Mouse (Mus musculus): ENCODE data around the gene Vps37b. TPM values are rescaled to one million over a fixed set of nuclear protein-coding genes. Genes with fewer than 3 reads are reported as not detected.

The Vps37b gene
- polyA plus RNA-seq, 1 experiment from 2014 or later: 52.3 TPM

- Histone ChIP-seq H3K4me3 (ENCODE audit: low read depth, low read length) (no peak overlapping the region), H3K27me3 (ENCODE audit: control insufficient read depth, insufficient read depth, low read length) (peaks cover 8% of the 10 kb centered on the region), H3K9me3 (ENCODE audit: control insufficient read depth, low read length) (no peaks in the 10 kb centered on the region), H3K9ac (ENCODE audit: low read length) (no peak overlapping the region), H3K4me2 (ENCODE audit: low read depth) (no peak overlapping the region), H3K4me1 (ENCODE audit: control insufficient read depth, insufficient read depth, low read length) (0 out of 2 replicates have a peak, but pooled peaks cover 5% of the 10 kb centered on the region), H3K36me3 (ENCODE audit: control insufficient read depth, insufficient read depth, low read length) (no peaks in the 10 kb centered on the region), H3K27ac (ENCODE audit: low read depth, low read length) (no peak overlapping the region)
- ATAC-seq (ENCODE audit: insufficient read depth, low FRiP score, low TSS enrichment) (no peak), DNase-seq (ENCODE audit: low spot score) (no peak)
- WGBS: 88% methylated on average over 4 of the region's 4 CpGs
Observed at GRCm38 (mm10) chr5:123970576-123970975, 61.5 kb downstream of the Vps37b start.

GRCm38 (mm10) chr5:123969216-123969615, 62.9 kb downstream of the Vps37b start:
- H3K9me3 ChIP-seq (ENCODE audit: control insufficient read depth, low read length): no peaks in the 10 kb centered on the region
- no peaks in the 10 kb centered on the region for H3K36me3 ChIP-seq (ENCODE audit: control insufficient read depth, insufficient read depth, low read length)
- H3K4me2 ChIP-seq (ENCODE audit: low read depth): no peak overlapping the region

GRCm38 (mm10) chr5:123968468-123968867, 63.6 kb downstream of the Vps37b start:
- ATAC-seq (ENCODE audit: insufficient read depth, low FRiP score, low TSS enrichment) (no peak), DNase-seq (ENCODE audit: low spot score) (no peak)
- H3K4me2 ChIP-seq (ENCODE audit: low read depth): no peak overlapping the region
- no peaks in the 10 kb centered on the region for H3K4me1 ChIP-seq (ENCODE audit: control insufficient read depth, insufficient read depth, low read length)
- H3K9me3 ChIP-seq (ENCODE audit: control insufficient read depth, low read length): no peaks in the 10 kb centered on the region
- H3K27ac ChIP-seq (ENCODE audit: low read depth, low read length): no peak overlapping the region
- H3K4me3 ChIP-seq (ENCODE audit: low read depth, low read length): no peak overlapping the region
- H3K36me3 ChIP-seq (ENCODE audit: control insufficient read depth, insufficient read depth, low read length): no peaks in the 10 kb centered on the region
- no peak overlapping the region for H3K9ac ChIP-seq (ENCODE audit: low read length)
- 89% methylated on average over 5 of the region's 5 CpGs for WGBS
- peaks cover 3% of the 10 kb centered on the region; the same call in 1 of the 2 replicates for H3K27me3 ChIP-seq (ENCODE audit: control insufficient read depth, insufficient read depth, low read length)

More at GRCm38 (mm10) chr5:123969216-123969615, 62.9 kb downstream of the Vps37b start:
- H3K27me3 ChIP-seq (ENCODE audit: control insufficient read depth, insufficient read depth, low read length): peaks cover 3% of the 10 kb centered on the region; the same call in 1 of the 2 replicates
- no peaks in the 10 kb centered on the region for H3K4me1 ChIP-seq (ENCODE audit: control insufficient read depth, insufficient read depth, low read length)
- no peak for ATAC-seq (ENCODE audit: insufficient read depth, low FRiP score, low TSS enrichment)
- no peak overlapping the region for H3K4me3 ChIP-seq (ENCODE audit: low read depth, low read length)
- DNase-seq (ENCODE audit: low spot score): no peak
- WGBS: 76% methylated on average over 8 of the region's 8 CpGs
- H3K27ac ChIP-seq (ENCODE audit: low read depth, low read length): no peak overlapping the region
- H3K9ac ChIP-seq (ENCODE audit: low read length): no peak overlapping the region

GRCm38 (mm10) chr5:123966759-123967158, 65.3 kb downstream of the Vps37b start:
- no peak for ATAC-seq (ENCODE audit: insufficient read depth, low FRiP score, low TSS enrichment)
- Histone ChIP-seq H3K27ac (ENCODE audit: low read depth, low read length) (no peak overlapping the region), H3K9ac (ENCODE audit: low read length) (no peak overlapping the region), H3K27me3 (ENCODE audit: control insufficient read depth, insufficient read depth, low read length) (no peaks in the 10 kb centered on the region), H3K4me3 (ENCODE audit: low read depth, low read length) (no peak overlapping the region), H3K4me1 (ENCODE audit: control insufficient read depth, insufficient read depth, low read length) (no peaks in the 10 kb centered on the region), H3K9me3 (ENCODE audit: control insufficient read depth, low read length) (no peaks in the 10 kb centered on the region), H3K4me2 (ENCODE audit: low read depth) (no peak overlapping the region), H3K36me3 (ENCODE audit: control insufficient read depth, insufficient read depth, low read length) (no peaks in the 10 kb centered on the region)
- DNase-seq (ENCODE audit: low spot score): no peak
- WGBS: 94% methylated on average over 2 of the region's 2 CpGs

DNA sequence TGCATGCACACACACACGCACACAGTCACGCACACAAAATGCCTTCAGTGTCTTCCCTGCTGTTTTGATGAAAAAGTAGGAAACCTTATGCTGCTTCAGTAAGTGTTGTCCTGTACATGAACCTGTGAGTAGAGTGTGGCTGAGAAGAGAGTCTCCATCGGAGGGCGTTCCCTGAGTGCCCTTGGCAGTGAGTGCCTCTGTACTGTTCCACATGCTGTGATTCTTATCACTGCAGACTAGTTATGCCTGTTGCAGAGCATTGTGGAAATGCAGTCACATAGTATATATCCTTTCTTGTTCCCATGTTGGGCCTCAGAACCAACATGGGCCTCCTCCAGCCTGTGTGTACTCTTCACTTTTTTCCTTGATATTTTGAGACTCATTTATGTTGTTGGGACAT, 67.9 kb downstream of the Vps37b start:
- no peaks in the 10 kb centered on the region for H3K27me3 ChIP-seq (ENCODE audit: control insufficient read depth, insufficient read depth, low read length)
- DNase-seq (ENCODE audit: low spot score) (no peak), ATAC-seq (ENCODE audit: insufficient read depth, low FRiP score, low TSS enrichment) (no peak)
- no peaks in the 10 kb centered on the region for H3K4me1 ChIP-seq (ENCODE audit: control insufficient read depth, insufficient read depth, low read length)
- no peak overlapping the region for H3K4me2 ChIP-seq (ENCODE audit: low read depth)
- WGBS: 95% methylated on average over 4 of the region's 4 CpGs
- H3K4me3 ChIP-seq (ENCODE audit: low read depth, low read length): no peak overlapping the region
- H3K36me3 ChIP-seq (ENCODE audit: control insufficient read depth, insufficient read depth, low read length): no peaks in the 10 kb centered on the region
- H3K9ac ChIP-seq (ENCODE audit: low read length): no peak overlapping the region
- H3K27ac ChIP-seq (ENCODE audit: low read depth, low read length): no peak overlapping the region
- H3K9me3 ChIP-seq (ENCODE audit: control insufficient read depth, low read length): no peaks in the 10 kb centered on the region

DNA sequence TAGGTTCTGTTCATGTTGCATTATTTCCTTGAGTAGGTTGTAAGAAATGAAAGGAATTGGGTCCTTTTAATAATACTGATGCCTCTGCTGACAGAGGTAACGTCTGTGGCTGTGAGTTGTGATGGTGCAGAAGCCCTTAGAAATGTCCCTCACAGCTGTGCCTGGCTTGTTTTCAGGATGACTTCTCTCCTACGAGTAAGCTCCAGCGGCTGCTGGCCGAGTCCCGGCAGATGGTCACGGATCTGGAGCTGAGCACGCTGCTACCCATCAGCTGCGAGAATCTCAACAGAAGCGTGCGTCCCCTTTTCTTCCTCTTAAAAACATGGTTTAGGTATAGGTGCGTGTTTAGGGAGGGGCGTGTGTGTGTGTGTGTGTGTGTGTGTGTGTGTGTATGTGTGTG, 71.0 kb downstream of the Vps37b start:
- H3K4me3 ChIP-seq (ENCODE audit: low read depth, low read length): no peak overlapping the region
- no peaks in the 10 kb centered on the region for H3K27me3 ChIP-seq (ENCODE audit: control insufficient read depth, insufficient read depth, low read length)
- 85% methylated on average over 12 of the region's 12 CpGs for WGBS
- H3K27ac ChIP-seq (ENCODE audit: low read depth, low read length): no peak overlapping the region
- ATAC-seq (ENCODE audit: insufficient read depth, low FRiP score, low TSS enrichment): no peak
- H3K9ac ChIP-seq (ENCODE audit: low read length): no peak overlapping the region
- DNase-seq (ENCODE audit: low spot score): no peak
- no peaks in the 10 kb centered on the region for H3K4me1 ChIP-seq (ENCODE audit: control insufficient read depth, insufficient read depth, low read length)
- H3K4me2 ChIP-seq (ENCODE audit: low read depth): no peak overlapping the region
- H3K9me3 ChIP-seq (ENCODE audit: control insufficient read depth, low read length): no peaks in the 10 kb centered on the region
- no peaks in the 10 kb centered on the region for H3K36me3 ChIP-seq (ENCODE audit: control insufficient read depth, insufficient read depth, low read length)

- Histone ChIP-seq H3K4me3 (ENCODE audit: low read depth, low read length) (no peak overlapping the region), H3K4me1 (ENCODE audit: control insufficient read depth, insufficient read depth, low read length) (no peaks in the 10 kb centered on the region), H3K9me3 (ENCODE audit: control insufficient read depth, low read length) (no peaks in the 10 kb centered on the region), H3K4me2 (ENCODE audit: low read depth) (no peak overlapping the region), H3K27me3 (ENCODE audit: control insufficient read depth, insufficient read depth, low read length) (no peaks in the 10 kb centered on the region), H3K36me3 (ENCODE audit: control insufficient read depth, insufficient read depth, low read length) (no peaks in the 10 kb centered on the region), H3K27ac (ENCODE audit: low read depth, low read length) (no peak overlapping the region), H3K9ac (ENCODE audit: low read length) (no peak overlapping the region)
- ATAC-seq (ENCODE audit: insufficient read depth, low FRiP score, low TSS enrichment) (no peak), DNase-seq (ENCODE audit: low spot score) (no peak)
- 81% methylated on average over 8 of the region's 8 CpGs for WGBS
Observed at GRCm38 (mm10) chr5:123960129-123960528, 71.9 kb downstream of the Vps37b start.

- Histone ChIP-seq H3K4me1 (ENCODE audit: control insufficient read depth, insufficient read depth, low read length) (no peaks in the 10 kb centered on the region), H3K9ac (ENCODE audit: low read length) (no peak overlapping the region), H3K9me3 (ENCODE audit: control insufficient read depth, low read length) (no peaks in the 10 kb centered on the region), H3K27me3 (ENCODE audit: control insufficient read depth, insufficient read depth, low read length) (no peaks in the 10 kb centered on the region), H3K4me2 (ENCODE audit: low read depth) (no peak overlapping the region), H3K27ac (ENCODE audit: low read depth, low read length) (no peak overlapping the region), H3K4me3 (ENCODE audit: low read depth, low read length) (no peak overlapping the region), H3K36me3 (ENCODE audit: control insufficient read depth, insufficient read depth, low read length) (no peaks in the 10 kb centered on the region)
- DNase-seq (ENCODE audit: low spot score): no peak
- no peak for ATAC-seq (ENCODE audit: insufficient read depth, low FRiP score, low TSS enrichment)
- WGBS: 71% methylated on average over 3 of the region's 3 CpGs
Observed at GRCm38 (mm10) chr5:123959018-123959417, 73.1 kb downstream of the Vps37b start.

DNA sequence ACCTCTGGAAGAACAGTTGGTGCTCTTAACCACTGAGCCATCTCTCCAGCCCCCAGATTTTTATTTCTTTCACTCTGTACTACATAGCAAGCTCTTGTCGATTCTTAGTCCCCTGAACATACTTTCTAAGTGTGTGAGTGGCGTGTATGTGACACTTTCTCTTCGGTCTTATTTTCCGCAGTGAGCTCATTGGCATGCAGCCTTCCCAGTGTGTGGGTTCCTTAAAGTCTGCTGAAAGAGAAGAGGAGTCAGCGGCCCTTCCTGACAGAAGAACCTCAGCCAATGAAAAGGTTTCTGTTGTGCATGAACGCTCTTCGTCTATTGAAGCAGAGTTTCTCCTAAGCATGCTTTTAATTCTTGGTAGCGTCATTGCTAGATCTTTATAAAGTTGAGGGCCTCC, 74.9 kb downstream of the Vps37b start:
- no peak for ATAC-seq (ENCODE audit: insufficient read depth, low FRiP score, low TSS enrichment)
- DNase-seq (ENCODE audit: low spot score): no peak
- no peak overlapping the region for H3K4me2 ChIP-seq (ENCODE audit: low read depth)
- WGBS: 89% methylated on average over 8 of the region's 8 CpGs
- H3K27ac ChIP-seq (ENCODE audit: low read depth, low read length): no peak overlapping the region
- H3K27me3 ChIP-seq (ENCODE audit: control insufficient read depth, insufficient read depth, low read length): no peaks in the 10 kb centered on the region
- no peaks in the 10 kb centered on the region for H3K36me3 ChIP-seq (ENCODE audit: control insufficient read depth, insufficient read depth, low read length)
- H3K9me3 ChIP-seq (ENCODE audit: control insufficient read depth, low read length): no peaks in the 10 kb centered on the region
- no peaks in the 10 kb centered on the region for H3K4me1 ChIP-seq (ENCODE audit: control insufficient read depth, insufficient read depth, low read length)
- H3K9ac ChIP-seq (ENCODE audit: low read length): no peak overlapping the region
- no peak overlapping the region for H3K4me3 ChIP-seq (ENCODE audit: low read depth, low read length)

Measured in neural tube, embryonic 11.5 days (tissue).